Mouse (Mus musculus) megakaryocyte, embryonic 14.5 days (primary cell): ENCODE results near the gene Rnft2.

Experiments used
- FLI1 ChIP-seq: IDR thresholded peaks from 2 replicates; pipeline ENCODE4 v1.6.1; 2012; ENCODE audit warnings: low read length, inconsistent platforms, mixed read lengths
- GATA1 ChIP-seq: IDR thresholded peaks from 3 replicates; pipeline ENCODE4 v1.6.1; 2012; ENCODE audit warnings: mixed read lengths, low read length, inconsistent platforms, borderline replicate concordance

- no peak for TF ChIP-seq GATA1
- TF ChIP-seq FLI1, result no peak
Observed at GRCm38 (mm10) chr5:118273446-118273845, 28.5 kb upstream of the Rnft2 start.
